ENCODE assay signal across 8 mouse cellular contexts in the genomic region with DNA sequence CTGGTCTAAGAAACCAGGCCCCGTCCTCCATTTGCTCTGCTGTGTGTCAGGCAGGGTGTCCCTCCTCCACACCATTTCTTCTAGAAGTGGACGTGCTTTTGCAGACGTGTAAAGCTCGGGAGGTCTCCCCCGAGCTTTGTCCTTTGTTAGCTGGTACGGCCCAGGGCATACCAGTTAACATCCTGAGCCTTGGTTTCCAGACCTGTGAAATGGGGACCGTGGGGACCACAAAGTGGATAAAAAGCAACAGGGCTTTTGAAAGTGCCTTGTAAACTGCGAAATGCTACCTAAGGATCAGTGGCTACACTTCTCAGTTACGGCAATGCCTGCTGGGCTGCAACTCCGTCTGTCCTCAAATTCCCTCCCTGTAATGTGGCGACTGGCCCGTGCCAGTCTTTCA. TPM values are rescaled to one million over a fixed set of nuclear protein-coding genes. Genes with fewer than 3 reads are reported as not detected.
A peak's percentile ranks its signal among the peaks of the same experiment; 100 is the strongest.
DNase-seq lines count a peak whose midpoint lies in the region; ATAC-seq and TF ChIP-seq lines count a peak whose summit lies in the region.

No protein-coding gene starts in this region.

- H3K27ac ChIP-seq in liver, embryonic 11.5 days (ENCODE audit: low read depth, low read length) = peak overlapping the region; percentile 96
- H3K27ac ChIP-seq in embryonic fibroblast, embryonic 13.5 days (ENCODE audit: insufficient read depth, low read length) = peak overlapping the region; percentile 76
- no peak overlapping the region for H3K27ac ChIP-seq in intestine, postnatal 0 days (ENCODE audit: low read depth, low read length)
- no peak overlapping the region; the same call in 1 of the 2 replicates for H3K27ac ChIP-seq in neural tube, embryonic 15.5 days (replicated peaks)

- TF ChIP-seq CTCF in embryonic fibroblast, embryonic 13.5 days (IDR thresholded peaks at IDR 0.05; ENCODE audit: borderline replicate concordance, insufficient read depth, low read length) = no peak
- no peak for TF ChIP-seq CTCF in intestine, postnatal 0 days (IDR thresholded peaks at IDR 0.05; ENCODE audit: low read depth)

- peak overlapping the region; percentile 71 for H3K4me2 ChIP-seq in liver, embryonic 11.5 days
- peak overlapping the region; percentile 77 for H3K4me2 ChIP-seq in intestine, postnatal 0 days (replicated peaks; ENCODE audit: low read depth)
- peak overlapping the region; percentile 61 for H3K4me2 ChIP-seq in neural tube, embryonic 15.5 days

- H3K4me1 ChIP-seq in liver, embryonic 11.5 days (replicated peaks; ENCODE audit: control insufficient read depth, insufficient read depth, low read length) = peaks cover 13% of the 10 kb centered on the region
- H3K4me1 ChIP-seq in embryonic fibroblast, embryonic 13.5 days (ENCODE audit: control insufficient read depth, insufficient read depth, low read length) = no peaks in the 10 kb centered on the region
- H3K4me1 ChIP-seq in intestine, postnatal 0 days (replicated peaks; ENCODE audit: control insufficient read depth, insufficient read depth, low read length) = no peaks in the 10 kb centered on the region
- H3K4me1 ChIP-seq in neural tube, embryonic 15.5 days = peaks cover 18% of the 10 kb centered on the region

- peaks cover 87% of the 10 kb centered on the region for H3K27me3 ChIP-seq in liver, embryonic 11.5 days (replicated peaks; ENCODE audit: control insufficient read depth, insufficient read depth, low read length)
- H3K27me3 ChIP-seq in intestine, postnatal 0 days (replicated peaks; ENCODE audit: control insufficient read depth, insufficient read depth, low read length) = peaks cover 61% of the 10 kb centered on the region
- H3K27me3 ChIP-seq in neural tube, embryonic 15.5 days (replicated peaks) = peaks cover 83% of the 10 kb centered on the region

- peak overlapping the region; percentile 81 for H3K9ac ChIP-seq in liver, embryonic 11.5 days (ENCODE audit: low read depth, low read length)
- H3K9ac ChIP-seq in intestine, postnatal 0 days (ENCODE audit: low read depth, low read length) = no peak overlapping the region; the same call in 1 of the 2 replicates
- no peak overlapping the region for H3K9ac ChIP-seq in neural tube, embryonic 15.5 days (replicated peaks)

- WGBS in liver, embryonic 11.5 days = 13% methylated on average over 12 of the region's 12 CpGs
- 20% methylated on average over 12 of the region's 12 CpGs for WGBS in intestine, postnatal 0 days
- WGBS in neural tube, embryonic 15.5 days = 9% methylated on average over 12 of the region's 12 CpGs

- DNase-seq in liver, embryonic 11.5 days (ENCODE audit: low spot score) = no peak
- DNase-seq in liver = no peak
- no peak for DNase-seq in frontal cortex, postnatal 10 days (ENCODE audit: low spot score in 2 of 2)
- no peak for DNase-seq in right cerebral cortex, postnatal 36 days (ENCODE audit: low spot score in 2 of 2)

- no peaks in the 10 kb centered on the region for H3K9me3 ChIP-seq in liver, embryonic 11.5 days (ENCODE audit: control insufficient read depth, low read length)
- no peaks in the 10 kb centered on the region for H3K9me3 ChIP-seq in intestine, postnatal 0 days (ENCODE audit: control insufficient read depth)
- H3K9me3 ChIP-seq in neural tube, embryonic 15.5 days (replicated peaks) = no peaks in the 10 kb centered on the region

- no peak for TF ChIP-seq POLR2A in embryonic fibroblast, embryonic 13.5 days (IDR thresholded peaks at IDR 0.05; ENCODE audit: low read depth, low read length)

- H3K36me3 ChIP-seq in liver, embryonic 11.5 days (ENCODE audit: control insufficient read depth, insufficient read depth, low read length) = 0 out of 2 replicates have a peak, but pooled peaks cover 3% of the 10 kb centered on the region
- no peaks in the 10 kb centered on the region for H3K36me3 ChIP-seq in intestine, postnatal 0 days (ENCODE audit: control insufficient read depth, insufficient read depth)
- no peaks in the 10 kb centered on the region for H3K36me3 ChIP-seq in neural tube, embryonic 15.5 days

- peak overlapping the region; percentile 79 for H3K4me3 ChIP-seq in liver, embryonic 11.5 days (ENCODE audit: low read depth, low read length)
- peak overlapping the region; percentile 93 for H3K4me3 ChIP-seq in embryonic fibroblast, embryonic 13.5 days (ENCODE audit: insufficient read depth, low read length)
- H3K4me3 ChIP-seq in intestine, postnatal 0 days (ENCODE audit: low read depth, low read length) = peak overlapping the region; percentile 63
- peak overlapping the region; percentile 46 for H3K4me3 ChIP-seq in neural tube, embryonic 15.5 days (replicated peaks)

- ATAC-seq in liver, embryonic 11.5 days (replicated peaks; ENCODE audit: low FRiP score) = no peak
- no peak for ATAC-seq in intestine, postnatal 0 days
- ATAC-seq in neural tube, embryonic 15.5 days (ENCODE audit: low FRiP score) = no peak
- ATAC-seq in megakaryocyte progenitor cell, adult 5-6 weeks (replicated peaks; ENCODE audit: poor library complexity) = no peak

RNA-seq across cellular contexts. Expression of a gene that starts 3.2 kb away (rescaled TPM):
- 172 and 195 TPM in 2 replicates for polyA plus RNA-seq in liver, embryonic 11.5 days (2014; fragmentation: Nextera tagmentation; extraction: Ambion mirVana)
- polyA plus RNA-seq in embryonic fibroblast, embryonic 13.5 days (2011; ENCODE audit: insufficient read length, low read depth, missing spikeins) = 618 and 784 TPM in 2 replicates
- 45.9 and 49.8 TPM in 2 replicates for polyA plus RNA-seq in intestine, postnatal 0 days (2015; fragmentation: Nextera tagmentation; extraction: Ambion mirVana)
- 84.1 and 120 TPM in 2 replicates for polyA plus RNA-seq in neural tube, embryonic 15.5 days (2015; fragmentation: Nextera tagmentation; extraction: Ambion mirVana)
- 8.3 and 13.5 TPM in 2 replicates for total RNA-seq in megakaryocyte progenitor cell, adult 5-6 weeks (2015)
- total RNA-seq in megakaryocyte progenitor cell, adult 5-6 weeks (2017) = 4.5 and 12.8 TPM in 2 replicates

Comparison
In these comparisons a context has a peak if more than half of its experiments do, and no peak if none do; other contexts are left out.
1. H3K27ac ChIP-seq: peak in liver, embryonic 11.5 days (single experiment) and embryonic fibroblast, embryonic 13.5 days (single experiment); none in intestine, postnatal 0 days (single experiment) and neural tube, embryonic 15.5 days (single experiment).
2. Peak in every context shown above with its lines, with median percentiles within 50 percentile points of each other: H3K4me2 ChIP-seq and H3K4me3 ChIP-seq.